Mouse (Mus musculus) spleen, postnatal 10 days (tissue): ENCODE measurements around the gene Gm20388.
A peak's percentile ranks its signal among the peaks of the same experiment; 100 is the strongest.
"Not testable (repeated sequence)": the region's sequence is repeated elsewhere in the genome, so short reads cannot be mapped to it uniquely, and the experiment has no call there.

Experiments
- DNase-seq, 2 experiments: peaks; one replicate each; pipeline ENCODE4 v3.0.0; 2021 to 2022; ENCODE audit warnings: low spot score in 2 of 2

Gene Gm20388

DNA sequence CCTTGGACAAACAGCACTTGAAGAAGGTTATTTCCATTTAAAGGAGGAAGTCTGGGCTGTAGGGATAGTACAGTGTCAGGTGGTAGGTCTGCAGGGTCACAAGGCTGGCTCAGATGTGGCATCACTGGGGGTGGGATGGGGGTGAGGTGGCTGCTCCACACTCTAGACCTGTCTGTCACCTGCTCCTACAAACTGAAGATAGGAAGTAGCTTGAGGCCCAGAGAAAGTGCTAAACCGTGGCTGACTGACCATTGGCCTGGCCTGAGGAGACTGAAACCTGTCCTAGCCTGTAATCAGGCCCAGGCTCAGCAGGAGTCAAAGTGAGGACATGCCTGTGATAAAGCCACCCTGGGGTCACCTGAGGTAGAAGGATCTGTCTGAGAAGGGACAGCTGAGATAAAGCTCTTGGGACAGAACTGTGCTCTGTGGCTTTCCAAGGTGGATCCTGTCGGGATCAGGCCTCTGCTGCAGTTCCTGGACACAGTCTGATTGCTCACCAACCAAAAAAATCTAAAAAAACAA is 1678.6 kb downstream of the Gm20388 start:
- peak in 1 of 2 experiments; percentile 55 for DNase-seq

DNA sequence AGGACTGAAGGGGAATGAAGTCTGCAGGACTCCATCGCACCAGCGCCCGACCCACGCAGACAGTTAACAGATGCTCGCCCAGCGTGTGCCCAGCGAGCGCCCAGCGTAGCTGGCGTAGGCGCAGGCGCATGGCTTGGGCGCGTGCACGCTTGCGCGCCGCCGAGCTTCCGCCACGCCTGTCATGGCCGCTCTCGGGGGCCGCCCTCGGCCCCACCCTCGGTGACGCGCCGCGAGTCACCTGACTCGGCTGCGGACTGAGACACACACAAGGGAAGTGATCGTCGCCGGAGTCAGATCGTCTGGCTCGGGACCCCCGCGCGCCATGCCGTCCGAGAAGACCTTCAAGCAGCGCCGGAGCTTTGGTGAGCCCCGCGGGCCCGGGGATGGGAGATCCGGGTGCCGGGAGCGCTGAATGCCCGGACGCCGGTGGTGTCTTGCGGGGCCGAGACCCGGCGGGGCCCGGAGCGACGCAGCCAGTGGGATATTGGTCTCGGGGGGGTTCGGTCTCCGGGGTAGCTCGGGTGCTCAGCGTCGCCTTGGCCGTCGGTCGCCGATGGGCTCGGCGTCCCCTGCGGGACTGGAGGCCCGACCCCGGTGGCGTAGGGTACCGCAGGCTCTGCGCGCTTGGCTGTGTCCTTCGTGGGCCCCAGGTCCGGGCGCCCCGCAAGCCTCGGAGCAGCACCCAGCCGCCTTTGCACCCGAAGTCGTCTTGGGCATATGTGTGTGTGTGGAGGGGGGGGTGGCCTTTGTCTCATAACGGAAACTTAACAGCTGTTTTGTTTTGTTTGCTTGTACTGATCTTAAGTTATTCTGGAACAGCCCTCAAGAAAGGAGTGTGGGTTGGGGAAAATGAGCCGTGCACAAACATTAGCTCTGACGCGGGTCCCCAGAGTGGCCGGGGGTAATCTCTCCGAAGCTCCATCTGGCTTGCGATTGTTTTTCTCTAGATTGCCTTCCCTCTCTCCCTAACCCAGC is 1679.8 kb downstream of the Gm20388 start, which contains the start of gene Map1lc3b:
Gene Map1lc3b (plus strand): TSS at position 159 of the 975 bp plus-strand sequence.
- DNase-seq, result peak; percentile 96 to 99

DNA sequence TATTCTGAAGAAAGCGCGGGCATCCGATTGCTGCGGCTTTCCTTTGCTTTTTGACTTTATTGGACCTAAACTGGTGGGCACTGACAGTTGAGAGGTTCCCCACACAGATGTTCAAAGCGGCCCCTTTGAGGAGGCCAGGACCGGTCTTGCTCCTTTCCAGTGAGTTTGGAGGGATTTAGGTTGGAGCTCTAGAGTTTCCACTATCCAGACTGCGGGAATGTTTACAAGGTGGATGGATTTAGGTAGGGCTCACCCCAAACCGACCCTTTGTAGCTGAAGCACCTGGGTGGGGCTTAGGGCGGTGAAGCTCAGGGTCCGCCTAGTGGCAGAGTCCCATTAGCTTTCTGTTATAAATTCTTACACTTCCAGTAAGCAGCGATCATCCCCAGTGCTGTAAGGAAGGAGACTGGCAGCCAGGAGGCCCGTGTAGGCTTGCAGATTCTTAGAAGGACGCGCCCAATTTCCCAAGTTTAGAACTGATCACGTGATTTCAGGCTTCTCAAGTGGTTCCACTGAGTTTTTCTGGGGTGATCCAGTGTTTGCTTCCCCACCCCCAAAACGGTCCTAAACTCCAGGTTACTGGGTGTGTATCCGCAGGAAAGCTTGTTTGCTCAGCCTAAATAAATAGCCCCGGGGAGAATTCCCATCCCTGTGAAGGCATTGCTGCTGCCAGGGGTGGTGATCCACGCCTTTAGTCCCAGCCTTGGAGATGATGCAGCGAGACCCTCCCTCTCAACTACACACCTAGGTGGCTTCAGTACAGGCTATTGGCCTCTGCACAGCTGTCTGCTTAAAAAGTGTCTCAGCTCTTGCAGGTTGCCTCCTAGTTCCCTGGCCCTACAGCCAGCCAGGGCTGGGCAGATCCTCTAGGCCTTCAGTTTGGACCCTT is 1680.8 kb downstream of the Gm20388 start:
- DNase-seq, result peak; percentile 59 to 77

DNA sequence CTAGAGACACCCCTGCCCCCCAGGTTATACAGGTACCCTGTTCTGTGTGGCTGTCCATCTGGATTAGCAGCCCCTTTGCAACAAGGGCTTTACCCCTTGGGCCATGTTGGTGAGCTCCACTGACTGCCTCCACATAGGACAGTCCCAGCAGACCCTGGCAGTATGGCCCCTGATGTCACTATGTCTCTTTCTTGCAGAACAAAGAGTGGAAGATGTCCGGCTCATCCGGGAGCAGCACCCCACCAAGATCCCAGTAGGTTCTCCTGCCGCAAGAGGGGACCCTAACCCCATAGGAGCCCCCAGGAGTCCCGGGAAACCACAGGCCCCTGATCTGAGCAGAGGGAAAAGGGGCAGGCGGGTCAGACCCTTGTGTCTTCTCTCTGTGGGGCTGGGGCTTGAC is 1682.7 kb downstream of the Gm20388 start:
- DNase-seq, result no peak

DNA sequence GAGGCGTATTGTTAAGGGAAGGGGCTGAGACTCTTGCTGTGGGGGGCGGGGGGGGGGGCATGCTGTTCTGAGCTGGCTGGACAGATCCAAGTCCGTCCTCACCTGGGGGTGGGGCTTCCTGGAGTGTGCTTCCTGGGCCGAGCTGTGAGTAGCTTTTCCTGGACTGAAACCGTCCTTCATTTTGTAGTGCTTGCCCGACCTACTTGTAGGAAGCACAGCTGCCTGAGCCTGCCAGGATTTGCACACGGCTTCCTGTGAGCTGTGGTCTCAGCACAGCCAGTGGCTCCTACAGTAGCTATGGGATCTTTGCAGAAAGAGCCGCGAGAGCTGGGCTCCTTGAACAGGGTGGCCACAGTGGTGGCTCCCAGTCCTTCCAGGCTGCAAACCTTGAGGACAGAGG is 1683.3 kb downstream of the Gm20388 start:
- DNase-seq, result no peak

DNA sequence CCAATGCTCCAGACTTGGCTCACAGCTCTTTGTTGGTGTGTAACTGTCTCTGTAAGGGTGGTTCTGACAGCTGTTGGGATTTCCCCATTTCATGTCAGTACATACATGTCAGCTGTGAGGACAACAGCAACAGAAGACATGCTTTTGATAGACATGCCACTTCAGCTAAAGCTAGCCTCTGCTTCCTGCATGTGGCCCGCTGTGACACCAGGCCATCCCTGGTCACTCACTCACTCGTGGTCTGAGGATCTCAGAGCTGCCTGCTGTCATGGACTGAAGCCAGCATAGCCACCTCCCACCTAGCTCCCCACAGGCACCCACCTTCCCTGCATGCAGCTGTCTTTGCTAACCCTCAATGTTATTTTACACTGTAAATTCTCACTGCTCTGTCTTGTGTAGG is 1686.9 kb downstream of the Gm20388 start:
- not testable (repeated sequence) for DNase-seq

DNA sequence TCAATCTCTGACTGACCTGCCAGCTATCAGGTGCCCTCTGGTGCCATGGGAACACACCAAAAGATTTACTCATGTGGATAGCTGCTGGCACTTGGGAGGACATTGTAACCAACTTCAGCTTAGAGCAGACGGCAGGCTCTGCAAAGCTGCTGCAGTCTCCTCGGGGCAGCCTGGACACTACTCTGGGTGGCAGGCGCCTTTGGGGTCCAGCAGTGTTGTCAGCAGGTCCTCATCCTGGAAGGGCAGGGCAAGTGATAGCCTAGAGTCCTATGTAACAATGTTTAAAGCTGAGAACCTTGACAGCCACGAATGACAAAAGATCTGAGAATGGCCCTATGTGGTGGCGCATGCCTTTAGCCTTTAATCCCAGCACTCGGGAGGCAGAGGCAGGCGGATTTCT is 1687.5 kb downstream of the Gm20388 start:
- DNase-seq, result no peak

DNA sequence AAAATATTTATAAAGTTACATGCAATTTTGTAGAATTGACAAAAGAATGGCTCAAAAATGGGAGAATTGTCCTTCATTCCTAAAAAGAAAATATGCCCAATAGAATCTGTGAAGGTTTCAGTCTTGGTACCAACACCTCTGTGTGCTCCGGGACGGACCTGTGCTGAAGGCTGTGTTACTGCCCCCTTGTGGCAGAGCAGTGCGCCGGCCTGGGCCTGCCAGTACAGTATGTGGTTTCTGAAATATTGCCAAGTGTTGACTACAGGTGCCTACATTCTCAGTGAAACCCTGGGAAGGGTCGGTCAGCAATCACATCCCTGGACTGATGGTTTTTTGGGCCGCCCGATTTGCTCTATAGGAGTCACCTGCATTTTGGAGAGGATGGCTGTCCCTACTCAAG is 1688.3 kb downstream of the Gm20388 start:
- DNase-seq, result peak; percentile 70 to 86

DNA sequence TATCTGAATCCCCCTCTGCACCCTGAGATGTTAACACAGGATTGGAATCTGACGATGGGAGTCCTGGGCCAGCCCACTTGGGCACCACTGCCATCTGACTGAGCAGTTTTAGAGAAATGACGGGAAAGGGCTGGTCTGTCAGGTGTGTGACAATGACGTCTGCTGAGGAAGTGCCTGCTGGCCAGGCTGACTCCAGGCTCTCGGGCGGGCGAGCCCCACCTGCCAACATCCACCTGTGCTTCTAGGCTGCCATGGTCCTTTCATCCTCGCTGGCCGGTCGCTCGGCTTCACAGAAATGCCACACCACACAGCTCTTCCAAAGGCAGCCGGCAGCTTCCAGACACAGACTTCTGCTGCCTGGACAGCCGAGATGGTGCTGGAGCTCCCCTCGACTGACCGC is 1689.2 kb downstream of the Gm20388 start:
- DNase-seq, result no peak

DNA sequence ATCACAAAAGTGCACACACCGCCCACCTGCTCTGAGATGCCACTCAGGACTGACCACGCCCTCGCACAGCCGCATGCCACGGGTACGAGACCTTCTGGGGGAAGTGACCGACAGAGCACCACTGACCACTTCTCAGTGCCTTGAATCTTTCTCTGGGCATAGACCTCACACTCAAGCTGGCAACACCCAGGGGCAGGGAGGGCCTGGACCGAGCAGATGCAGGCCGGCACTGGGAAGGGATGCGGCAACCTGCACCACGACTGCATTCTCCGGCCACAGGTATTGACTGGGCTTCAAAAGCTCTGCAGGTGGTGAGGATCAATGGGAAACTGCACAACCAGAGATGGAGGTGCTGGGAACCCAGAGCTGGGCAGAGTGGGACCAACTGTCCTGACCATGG is 1691.8 kb downstream of the Gm20388 start:
- no peak for DNase-seq

DNA sequence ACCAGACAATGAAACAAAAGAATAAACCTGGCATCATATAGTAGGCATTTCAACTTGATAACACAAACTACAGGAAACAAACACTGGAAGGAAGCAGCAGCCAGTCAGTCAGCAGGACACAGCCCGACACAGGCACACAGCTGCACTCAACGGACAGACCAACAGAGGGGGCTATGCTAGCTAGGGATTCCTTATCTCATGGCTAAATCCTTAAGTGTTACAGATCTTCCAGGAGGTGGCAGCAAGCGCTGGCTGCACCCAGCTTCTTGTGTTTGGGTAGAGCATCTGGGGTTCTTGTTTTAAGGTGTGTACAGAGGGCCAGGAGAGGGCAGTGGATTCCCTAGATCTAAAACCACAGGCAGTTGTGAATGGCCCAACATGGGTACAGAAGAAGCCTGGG is 1692.2 kb downstream of the Gm20388 start:
- peak in 1 of 2 experiments; percentile 65 for DNase-seq

DNA sequence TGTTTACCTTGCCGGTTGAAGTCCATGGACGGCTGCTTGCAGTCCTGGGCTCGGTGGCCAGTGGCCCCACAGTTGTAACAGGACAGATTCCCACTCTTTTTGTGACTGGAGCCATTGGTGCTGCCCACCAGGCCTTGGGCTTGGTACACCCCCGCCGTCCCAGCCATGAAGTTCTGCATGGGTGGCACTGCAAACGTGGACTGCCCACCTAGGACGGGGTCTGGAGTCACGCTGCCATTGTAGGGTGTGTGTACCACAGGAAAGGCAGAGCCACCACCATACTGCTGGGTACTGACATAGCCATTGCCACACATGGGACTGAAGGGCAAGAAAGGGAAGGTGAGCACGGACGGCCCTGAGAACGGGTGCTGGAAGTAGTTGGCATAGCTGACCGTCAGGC is 1693.2 kb downstream of the Gm20388 start:
- DNase-seq, result no peak

DNA sequence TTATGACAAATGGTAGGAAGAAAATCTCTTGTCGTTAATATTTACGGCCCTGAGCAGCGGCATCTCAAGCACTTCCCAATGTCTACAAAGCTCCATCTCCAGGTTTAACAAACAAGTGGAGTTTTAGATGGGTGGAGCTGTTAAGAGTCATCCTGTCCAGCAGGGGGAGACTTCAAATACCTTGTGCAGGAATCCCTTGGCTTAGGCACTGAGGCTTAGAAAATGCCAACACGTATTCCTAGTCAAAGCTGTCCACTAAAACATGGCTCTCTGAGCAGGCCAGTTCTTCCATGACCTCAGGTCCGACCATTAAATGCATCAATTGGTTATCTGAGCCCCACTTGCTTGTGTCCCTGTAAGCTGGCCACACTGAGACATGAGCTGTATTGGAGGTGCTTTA is 1697.0 kb downstream of the Gm20388 start:
- DNase-seq, result no peak

DNA sequence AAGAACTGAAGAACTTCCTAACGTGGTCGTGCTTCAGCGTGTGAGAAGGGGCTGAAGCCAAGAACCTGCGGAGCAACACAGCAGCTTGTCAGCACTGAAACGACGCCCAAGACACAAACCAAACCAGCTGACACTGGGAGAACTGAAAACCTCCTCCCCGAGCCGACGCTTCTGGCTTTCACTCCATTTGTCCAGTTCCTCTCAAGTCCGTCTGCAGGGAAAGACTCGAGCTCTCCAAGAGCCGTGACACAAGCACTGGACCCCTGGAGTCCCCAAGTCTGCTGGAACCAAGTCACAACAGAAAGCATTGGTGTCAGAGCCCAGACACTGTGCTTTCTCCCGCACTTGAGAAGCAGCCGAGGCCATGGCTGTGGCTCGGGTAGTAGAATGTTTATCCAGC is 1698.6 kb downstream of the Gm20388 start:
- no peak for DNase-seq

DNA sequence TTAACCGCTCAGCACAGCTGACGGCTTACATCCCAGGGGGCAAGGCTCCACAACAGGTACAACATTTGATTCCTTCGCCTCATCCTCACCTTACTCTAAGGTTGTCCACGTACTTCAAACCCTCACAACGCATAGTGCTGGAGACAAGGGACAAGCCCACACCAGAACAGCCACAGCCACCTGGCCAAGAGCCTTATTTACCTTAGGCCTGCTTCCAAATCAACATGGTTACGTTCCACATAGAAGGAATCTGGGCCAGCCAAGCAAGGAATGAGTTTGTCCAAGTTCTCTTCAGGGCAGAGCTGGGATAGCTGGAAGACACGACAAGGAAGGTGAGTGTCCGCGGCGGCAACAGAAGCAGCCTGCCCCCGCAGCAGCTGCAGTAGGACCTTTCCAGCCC is 1699.3 kb downstream of the Gm20388 start:
- DNase-seq, result no peak

DNA sequence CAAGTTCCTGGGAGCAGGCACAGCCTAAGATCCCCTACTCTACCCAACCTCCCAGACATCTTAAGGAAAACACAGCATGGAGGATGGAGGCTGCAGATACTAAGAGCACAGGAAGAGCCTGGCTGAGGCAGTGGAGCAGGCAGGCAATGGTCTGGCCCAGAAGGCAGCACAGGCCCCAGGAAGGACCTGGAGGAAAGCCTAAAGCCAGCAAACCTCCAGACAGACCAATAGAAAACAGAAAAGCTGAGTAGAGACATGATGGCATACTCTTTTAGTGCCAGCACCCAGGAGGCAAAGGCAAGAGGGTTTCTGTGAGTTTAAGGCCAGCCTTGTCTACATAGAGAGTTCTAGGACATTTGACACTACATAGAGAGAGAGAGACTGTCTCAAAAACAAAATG is 1702.8 kb downstream of the Gm20388 start:
- DNase-seq, result no peak

DNA sequence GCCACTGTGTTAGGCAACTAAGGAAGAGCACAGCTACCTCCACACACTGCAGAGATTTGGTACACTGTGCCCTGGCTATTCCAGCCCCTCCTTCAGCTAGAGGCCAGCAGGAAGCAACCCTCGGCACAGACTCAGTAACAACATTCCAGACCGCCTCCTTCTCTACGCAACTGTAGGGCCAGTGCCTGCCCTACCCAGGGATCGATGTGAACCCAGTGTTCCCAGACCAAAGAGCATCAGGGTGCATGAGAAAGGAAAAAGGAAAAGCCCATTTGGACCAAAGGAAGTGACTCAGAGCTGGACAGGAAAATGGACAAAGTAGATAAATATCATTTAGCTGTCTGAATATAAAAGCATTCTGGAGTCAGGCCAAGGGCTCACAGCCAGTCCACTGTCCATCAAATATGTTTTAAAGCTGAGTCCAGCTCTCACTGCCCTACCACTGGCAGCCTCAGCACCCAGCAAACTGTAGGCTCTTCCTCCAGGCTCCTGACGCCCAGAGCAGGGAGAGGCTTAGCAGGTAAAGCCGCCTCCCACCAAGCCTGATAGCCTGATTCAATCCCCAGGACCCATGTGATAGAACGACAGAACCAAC is 1708.9 kb downstream of the Gm20388 start:
- DNase-seq, result no peak

DNA sequence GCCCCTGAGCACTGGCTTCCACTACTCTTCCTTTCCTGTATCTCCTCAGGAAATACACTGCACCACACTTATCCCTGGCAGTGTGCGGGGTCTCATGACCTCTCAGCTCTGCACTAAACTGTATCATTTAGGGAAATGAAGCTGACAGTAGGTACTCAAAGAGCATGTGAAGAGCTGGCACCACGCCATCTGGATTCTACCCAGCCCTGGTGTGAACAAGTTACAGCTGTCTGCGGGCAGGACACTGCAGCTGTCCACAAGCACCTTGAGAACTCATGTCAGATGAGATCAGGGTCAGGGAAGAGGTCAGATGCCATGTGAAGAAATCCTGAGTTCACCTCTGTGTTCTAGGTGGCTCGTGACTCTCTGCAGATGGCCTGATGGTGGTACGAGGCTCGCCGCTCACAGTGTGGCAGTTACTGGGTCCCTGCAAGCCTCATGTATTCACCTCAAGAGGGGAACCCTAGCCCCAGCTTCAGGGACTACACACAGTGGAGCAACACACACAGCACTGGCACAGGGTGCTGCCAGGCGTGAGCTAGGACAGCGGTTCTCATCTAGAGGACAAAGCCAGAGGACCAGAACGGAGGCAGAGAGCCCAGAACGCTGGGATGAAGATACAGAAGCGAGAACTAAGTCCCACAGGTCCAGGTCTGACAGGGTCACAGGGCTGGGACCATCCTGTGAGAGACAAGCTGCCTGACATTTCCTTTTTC is 1710.3 kb downstream of the Gm20388 start:
- peak in 1 of 2 experiments; percentile 23 for DNase-seq

DNA sequence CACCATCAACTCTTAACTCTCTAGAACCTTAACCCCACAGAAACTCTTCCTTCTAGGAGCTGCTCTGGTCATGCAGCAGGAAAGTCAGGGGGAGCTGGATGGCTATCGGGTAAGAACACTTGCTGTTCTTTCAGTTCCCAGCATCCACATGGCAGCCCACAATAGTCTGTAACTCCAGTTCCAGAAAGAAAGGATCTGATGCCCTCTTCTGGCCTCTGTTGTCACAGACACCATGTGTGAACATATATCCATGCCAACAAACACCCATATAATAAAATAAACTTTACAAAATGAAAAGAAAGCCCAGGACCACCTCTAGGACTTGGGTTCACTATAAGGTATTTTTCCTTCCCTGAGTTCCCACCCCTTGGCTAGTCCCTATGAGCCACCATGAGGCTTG is 1711.2 kb downstream of the Gm20388 start:
- DNase-seq, result no peak

DNA sequence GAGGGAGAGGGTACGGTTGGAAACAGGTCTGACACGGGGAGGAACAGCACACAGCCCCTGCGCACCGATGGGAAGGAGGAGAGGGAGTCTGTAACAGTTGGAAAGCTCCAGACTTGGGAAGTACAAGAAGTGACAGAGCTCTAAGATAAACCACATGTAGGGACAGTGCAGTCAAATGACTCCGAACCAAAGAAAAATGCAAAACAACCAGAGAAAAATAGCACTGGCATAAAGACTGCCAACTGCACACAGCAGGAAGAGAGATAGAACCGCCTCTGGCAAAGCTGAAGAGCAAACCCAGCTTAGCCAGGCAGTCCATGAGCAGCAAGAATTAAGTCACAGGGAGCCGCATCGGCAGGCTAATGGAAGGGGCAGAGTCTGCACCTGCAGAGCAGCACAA is 1712.4 kb downstream of the Gm20388 start:
- no peak for DNase-seq

DNA sequence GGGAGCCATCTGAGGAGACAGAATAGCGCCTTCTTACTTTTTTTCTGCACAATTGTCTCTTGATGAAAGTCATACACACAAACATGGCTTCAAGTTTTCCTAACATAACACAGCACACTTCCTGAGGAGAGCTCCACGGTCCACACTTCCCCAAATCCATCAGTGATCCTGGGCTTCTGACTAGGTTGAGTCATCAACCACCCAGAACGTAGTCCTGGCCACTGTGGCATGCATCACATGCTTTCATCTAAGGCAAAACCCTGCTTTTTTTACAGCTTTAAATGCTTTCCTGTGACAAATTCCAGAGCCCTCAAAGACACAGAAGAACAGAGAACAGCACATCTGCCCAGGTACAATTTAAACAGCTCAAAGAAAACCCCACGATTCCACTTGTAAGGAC is 1718.0 kb downstream of the Gm20388 start:
- no peak for DNase-seq
